Mouse (Mus musculus): ENCODE measurements around the gene Tssc4. TPM values are rescaled to one million over a fixed set of nuclear protein-coding genes. Genes with fewer than 3 reads are reported as not detected.

Tssc4 gene
- polyA plus RNA-seq, 2 experiments: 26.9 to 38.5 TPM

DNA sequence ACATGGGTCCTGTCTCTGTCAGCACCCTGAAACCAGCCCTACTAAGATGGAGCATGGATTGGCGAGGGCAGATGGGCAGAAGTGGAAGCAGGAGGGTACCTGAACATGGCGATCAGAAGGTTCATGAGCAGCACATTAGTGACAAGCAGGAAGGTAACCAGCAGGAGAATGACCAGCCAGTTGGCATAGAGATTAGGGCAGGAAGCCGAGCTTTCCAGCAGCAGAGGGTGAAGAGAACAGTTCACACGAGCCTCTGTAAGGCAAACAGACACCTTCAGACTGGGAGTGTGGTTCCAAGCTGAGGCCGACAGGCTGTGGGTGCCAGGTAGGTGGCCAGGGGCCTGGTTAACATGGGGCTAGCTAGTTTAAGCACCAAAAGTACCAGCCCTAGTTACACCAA lies 6.3 kb downstream of the Tssc4 start:
- 55% methylated on average over 5 of the region's 5 CpGs for WGBS (ENCODE audit: insufficient replicate concordance)
- no peak for TF ChIP-seq EP300 (IDR thresholded peaks at IDR 0.05; ENCODE audit: low read depth)
- no peak for TF ChIP-seq CTCF (IDR thresholded peaks at IDR 0.05; ENCODE audit: low read depth)
- ATAC-seq (ENCODE audit: insufficient read depth): no peak
- Histone ChIP-seq H3K9ac (replicated peaks) (no peak overlapping the region), H3K36me3 (replicated peaks; ENCODE audit: control insufficient read depth, insufficient read depth, low read depth) (no peaks in the 10 kb centered on the region), H3K4me1 (replicated peaks; ENCODE audit: control insufficient read depth in 2 of 2, insufficient read depth in 2 of 2, low read length in 1 of 2) (peaks cover 0 to 3% of the 10 kb centered on the region in 2 experiments; a peak in 2 of 4 replicates), H3K9me3 (ENCODE audit: control insufficient read depth, low read length) (no peaks in the 10 kb centered on the region), H3K27ac (no peak overlapping the region), H3K27me3 (ENCODE audit: control insufficient read depth, insufficient read depth, low read length) (no peaks in the 10 kb centered on the region), H3K4me3 (ENCODE audit: insufficient read depth in 1 of 2, low read depth in 2 of 2, low read length in 2 of 2) (no peak overlapping the region), H3K4me2 (ENCODE audit: low read depth) (no peak overlapping the region)
- no peak for DNase-seq (ENCODE audit: low read depth in 3 of 3, low spot score in 3 of 3)

DNA sequence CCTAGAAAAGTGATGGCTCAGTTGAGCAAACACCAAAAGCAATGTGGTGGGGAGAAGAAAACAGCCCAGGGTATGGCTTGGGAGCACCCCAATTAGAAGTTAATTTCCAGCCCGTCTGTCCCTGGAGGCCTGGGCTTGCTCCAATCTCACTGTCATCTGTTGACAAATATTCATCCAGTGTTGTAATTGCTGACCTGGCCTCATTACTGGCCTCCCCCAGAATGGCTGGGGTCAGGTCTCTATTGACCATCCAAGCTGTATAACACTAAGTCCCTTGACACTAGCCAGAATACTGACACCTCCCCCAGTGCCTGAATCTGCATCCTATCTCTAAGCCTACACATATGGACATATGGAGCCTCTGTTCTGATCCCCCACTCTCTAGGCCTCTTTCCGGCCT lies 8.3 kb downstream of the Tssc4 start:
- Histone ChIP-seq H3K27ac (no peak overlapping the region), H3K36me3 (replicated peaks; ENCODE audit: control insufficient read depth, insufficient read depth, low read depth) (no peaks in the 10 kb centered on the region), H3K4me1 (replicated peaks; ENCODE audit: control insufficient read depth in 2 of 2, insufficient read depth in 2 of 2, low read length in 1 of 2) (no peaks in the 10 kb centered on the region), H3K4me2 (ENCODE audit: low read depth) (no peak overlapping the region), H3K27me3 (ENCODE audit: control insufficient read depth, insufficient read depth, low read length) (no peaks in the 10 kb centered on the region), H3K9me3 (ENCODE audit: control insufficient read depth, low read length) (no peaks in the 10 kb centered on the region), H3K9ac (replicated peaks) (no peak overlapping the region), H3K4me3 (ENCODE audit: insufficient read depth in 1 of 2, low read depth in 2 of 2, low read length in 2 of 2) (no peak overlapping the region)
- TF ChIP-seq EP300 (IDR thresholded peaks at IDR 0.05; ENCODE audit: low read depth) (no peak), CTCF (IDR thresholded peaks at IDR 0.05; ENCODE audit: low read depth) (no peak)
- 69% methylated on average over 2 of the region's 2 CpGs for WGBS (ENCODE audit: insufficient replicate concordance)
- no peak for ATAC-seq (ENCODE audit: insufficient read depth)
- DNase-seq (ENCODE audit: low read depth in 3 of 3, low spot score in 3 of 3): no peak

DNA sequence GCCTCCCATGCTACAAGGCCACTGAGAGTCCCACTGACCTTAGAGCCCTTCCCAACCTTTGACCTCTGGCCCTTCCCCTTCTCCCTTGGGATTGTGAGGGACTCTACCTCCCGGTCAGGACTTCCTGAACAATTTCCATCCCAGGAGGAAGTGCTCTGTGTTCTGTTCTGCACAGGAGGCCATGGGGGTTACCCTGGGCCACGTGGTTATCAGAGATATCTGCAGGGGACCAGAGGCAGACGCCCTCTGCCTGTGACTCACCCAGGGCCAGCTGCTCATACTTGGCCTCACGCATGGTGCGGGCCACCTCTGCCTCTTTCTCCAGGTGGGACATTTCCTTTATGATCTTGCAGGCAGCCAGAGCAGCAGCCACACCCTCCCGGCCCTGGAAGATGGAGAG lies 13.0 kb downstream of the Tssc4 start:
- H3K4me3 ChIP-seq (ENCODE audit: insufficient read depth in 1 of 2, low read depth in 2 of 2, low read length in 2 of 2): no peak overlapping the region
- ATAC-seq (ENCODE audit: insufficient read depth) (no peak), DNase-seq (ENCODE audit: low read depth in 3 of 3, low spot score in 3 of 3) (no peak)
- no peak overlapping the region for H3K27ac ChIP-seq
- no peaks in the 10 kb centered on the region for H3K27me3 ChIP-seq (ENCODE audit: control insufficient read depth, insufficient read depth, low read length)
- H3K4me1 ChIP-seq (replicated peaks; ENCODE audit: control insufficient read depth in 2 of 2, insufficient read depth in 2 of 2, low read length in 1 of 2): no peaks in the 10 kb centered on the region
- H3K9me3 ChIP-seq (ENCODE audit: control insufficient read depth, low read length): no peaks in the 10 kb centered on the region
- 28% methylated on average over 6 of the region's 6 CpGs for WGBS (ENCODE audit: insufficient replicate concordance)
- no peak overlapping the region for H3K4me2 ChIP-seq (ENCODE audit: low read depth)
- H3K36me3 ChIP-seq (replicated peaks; ENCODE audit: control insufficient read depth, insufficient read depth, low read depth): no peaks in the 10 kb centered on the region
- H3K9ac ChIP-seq (replicated peaks): no peak overlapping the region
- no peak for TF ChIP-seq CTCF (IDR thresholded peaks at IDR 0.05; ENCODE audit: low read depth)
- TF ChIP-seq EP300 (IDR thresholded peaks at IDR 0.05; ENCODE audit: low read depth): no peak

DNA sequence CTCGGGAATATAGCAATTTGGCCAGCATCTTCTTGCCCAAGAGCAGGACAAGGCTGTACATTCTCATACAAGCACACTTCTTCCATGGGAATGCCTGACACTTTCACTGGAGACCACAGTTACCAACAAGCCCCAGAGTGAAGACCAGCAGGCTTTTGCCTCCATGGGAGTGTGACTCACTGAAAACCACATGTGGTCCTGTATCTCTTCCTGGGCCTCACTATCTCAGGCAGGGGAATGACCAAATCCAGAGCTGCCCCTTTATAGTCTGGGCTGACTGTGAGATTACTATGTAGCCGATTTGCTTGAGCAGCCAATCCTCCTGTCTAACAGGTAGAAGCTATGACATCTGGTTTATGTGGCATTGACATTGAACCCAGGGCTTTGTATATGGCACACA lies 14.7 kb downstream of the Tssc4 start:
- WGBS (ENCODE audit: insufficient replicate concordance): 32% methylated on average over 2 of the region's 2 CpGs
- Histone ChIP-seq H3K4me1 (replicated peaks; ENCODE audit: control insufficient read depth in 2 of 2, insufficient read depth in 2 of 2, low read length in 1 of 2) (no peaks in the 10 kb centered on the region), H3K9ac (replicated peaks) (no peak overlapping the region), H3K27ac (no peak overlapping the region), H3K27me3 (ENCODE audit: control insufficient read depth, insufficient read depth, low read length) (no peaks in the 10 kb centered on the region), H3K9me3 (ENCODE audit: control insufficient read depth, low read length) (no peaks in the 10 kb centered on the region), H3K36me3 (replicated peaks; ENCODE audit: control insufficient read depth, insufficient read depth, low read depth) (no peaks in the 10 kb centered on the region), H3K4me3 (ENCODE audit: insufficient read depth in 1 of 2, low read depth in 2 of 2, low read length in 2 of 2) (no peak overlapping the region), H3K4me2 (ENCODE audit: low read depth) (no peak overlapping the region)
- TF ChIP-seq EP300 (IDR thresholded peaks at IDR 0.05; ENCODE audit: low read depth) (no peak), CTCF (IDR thresholded peaks at IDR 0.05; ENCODE audit: low read depth) (no peak)
- ATAC-seq (ENCODE audit: insufficient read depth) (no peak), DNase-seq (ENCODE audit: low read depth in 3 of 3, low spot score in 3 of 3) (no peak)

DNA sequence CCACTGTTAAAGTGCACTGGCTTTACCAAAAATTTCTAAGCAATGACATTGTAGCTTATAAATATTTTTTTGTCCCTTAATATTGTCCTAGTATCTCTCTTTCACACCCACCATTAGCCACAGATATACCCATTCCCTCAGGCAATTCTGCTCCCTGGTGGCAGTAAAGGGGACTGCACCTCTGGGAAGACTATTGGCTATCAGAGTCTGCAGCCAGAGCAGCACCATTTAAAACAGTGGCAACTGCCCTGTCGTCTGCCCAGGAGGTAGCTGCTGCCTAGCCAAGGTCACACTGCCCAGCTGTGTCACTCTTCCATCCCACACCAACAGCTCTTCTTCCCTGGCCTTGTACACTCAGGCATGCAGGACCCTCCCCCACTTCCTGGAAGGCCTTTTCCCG lies 17.3 kb downstream of the Tssc4 start:
- Histone ChIP-seq H3K4me3 (ENCODE audit: insufficient read depth in 1 of 2, low read depth in 2 of 2, low read length in 2 of 2) (no peak overlapping the region), H3K9ac (replicated peaks) (no peak overlapping the region)
- ATAC-seq (ENCODE audit: insufficient read depth): peak; percentile 47; the same call in 1 of the 2 replicates

More for the DNA sequence above, 17.3 kb downstream of the Tssc4 start:
- DNase-seq (ENCODE audit: low read depth in 3 of 3, low spot score in 3 of 3): peak in 1 of 3 experiments; percentile 44
- H3K9me3 ChIP-seq (ENCODE audit: control insufficient read depth, low read length): no peaks in the 10 kb centered on the region
- no peaks in the 10 kb centered on the region for H3K4me1 ChIP-seq (replicated peaks; ENCODE audit: control insufficient read depth in 2 of 2, insufficient read depth in 2 of 2, low read length in 1 of 2)
- TF ChIP-seq EP300 (IDR thresholded peaks at IDR 0.05; ENCODE audit: low read depth): no peak
- peak; percentile 89 for TF ChIP-seq CTCF (IDR thresholded peaks at IDR 0.05; ENCODE audit: low read depth)
- H3K36me3 ChIP-seq (replicated peaks; ENCODE audit: control insufficient read depth, insufficient read depth, low read depth): no peaks in the 10 kb centered on the region
- H3K27me3 ChIP-seq (ENCODE audit: control insufficient read depth, insufficient read depth, low read length): no peaks in the 10 kb centered on the region
- WGBS (ENCODE audit: insufficient replicate concordance): 39% methylated on average over 2 of the region's 2 CpGs
- no peak overlapping the region for H3K4me2 ChIP-seq (ENCODE audit: low read depth)
- H3K27ac ChIP-seq: no peak overlapping the region
